Mouse (Mus musculus): ENCODE measurements around the gene Trh.

DNA sequence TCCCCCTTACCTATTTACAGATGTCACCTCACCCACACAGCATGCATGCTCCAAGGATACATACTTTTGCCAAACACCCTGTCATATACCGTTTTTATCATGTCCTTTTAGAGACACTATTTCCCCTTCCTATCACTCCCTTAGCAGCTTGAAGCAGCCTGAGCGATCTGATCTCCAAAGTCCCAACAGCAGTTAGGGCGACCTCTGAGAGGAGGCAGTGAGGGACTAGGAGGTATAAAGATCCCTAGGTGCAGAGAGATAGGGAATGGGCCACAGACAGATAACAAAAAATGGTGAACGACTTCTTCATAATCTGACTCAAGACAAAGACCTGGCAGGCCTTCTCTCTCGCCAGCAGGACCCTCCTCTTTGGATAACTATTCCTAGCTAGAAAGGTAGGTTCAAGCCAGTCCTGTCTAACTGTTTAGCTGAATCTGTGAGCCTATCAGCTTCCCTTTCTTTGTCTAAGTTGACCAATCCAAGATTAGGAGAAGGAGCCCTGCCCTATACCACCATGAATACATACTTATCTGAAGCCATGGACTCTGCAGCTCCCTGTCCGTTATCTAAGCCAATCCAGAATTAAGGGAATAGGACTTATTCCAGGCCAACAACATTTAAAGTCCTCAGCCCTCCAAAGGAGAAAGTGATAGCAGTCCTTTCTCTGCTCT lies 29.3 kb upstream of the Trh start:
- TF ChIP-seq CTCF (IDR thresholded peaks at IDR 0.05; ENCODE audit: borderline replicate concordance, extremely low read depth, insufficient read depth, insufficient read length) (no peak), POLR2A (IDR thresholded peaks at IDR 0.05; ENCODE audit: borderline replicate concordance, extremely low read depth, insufficient read depth, insufficient read length, poor library complexity, severe bottlenecking) (no peak)
